Mouse (Mus musculus) CD4-positive, CD25-positive, alpha-beta regulatory T cell, adult 2 months (primary cell): ENCODE data around the gene Csrp3.

ENCODE experiments used
- DNase-seq: peaks from one replicate; pipeline ENCODE4 v3.0.0-alpha.2; 2012; ENCODE audit warnings: low read depth, low spot score

The Csrp3 gene

DNA sequence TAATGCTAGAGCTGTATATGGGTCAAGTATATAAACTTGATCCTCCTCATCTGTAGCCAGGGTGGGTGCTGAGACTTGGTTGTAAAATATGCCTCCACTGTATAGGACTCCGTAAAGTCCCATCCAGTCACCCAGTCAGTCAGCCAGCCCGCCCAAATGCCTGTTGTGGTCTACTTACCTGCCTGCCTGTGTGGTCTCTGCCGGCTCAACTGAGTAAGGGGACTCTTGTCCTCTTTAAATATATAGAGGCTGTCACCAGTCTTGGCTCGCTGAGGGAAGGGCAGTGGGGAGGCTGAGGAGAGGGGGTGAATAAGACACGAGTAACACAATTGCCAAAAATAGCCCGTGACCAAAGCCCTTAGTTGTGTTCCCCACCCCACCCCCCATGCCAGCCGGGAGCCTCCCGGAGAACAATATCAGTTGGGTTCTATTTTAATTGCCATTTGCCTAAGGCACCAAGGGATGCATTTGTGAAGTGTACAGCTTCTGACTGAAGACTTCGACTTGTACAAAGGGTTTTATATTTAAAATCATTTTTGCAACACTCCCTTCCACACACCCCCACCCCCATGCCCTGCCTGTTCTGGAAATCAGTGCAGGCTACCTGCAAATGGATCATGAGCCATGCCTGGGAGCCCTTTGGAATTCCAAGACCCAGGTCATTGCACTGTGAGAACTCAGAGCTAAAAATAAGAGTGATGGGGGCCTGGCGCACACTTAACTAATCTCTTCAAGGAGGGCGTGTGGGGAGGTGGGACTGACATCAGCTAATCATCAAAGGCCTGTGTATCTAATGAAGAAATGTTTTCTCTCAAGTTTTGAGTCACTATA is at the start of gene Csrp3:
Csrp3 (minus strand) TSS at position 214 of the 831 bp plus-strand sequence.
- DNase-seq, result no peak

DNA sequence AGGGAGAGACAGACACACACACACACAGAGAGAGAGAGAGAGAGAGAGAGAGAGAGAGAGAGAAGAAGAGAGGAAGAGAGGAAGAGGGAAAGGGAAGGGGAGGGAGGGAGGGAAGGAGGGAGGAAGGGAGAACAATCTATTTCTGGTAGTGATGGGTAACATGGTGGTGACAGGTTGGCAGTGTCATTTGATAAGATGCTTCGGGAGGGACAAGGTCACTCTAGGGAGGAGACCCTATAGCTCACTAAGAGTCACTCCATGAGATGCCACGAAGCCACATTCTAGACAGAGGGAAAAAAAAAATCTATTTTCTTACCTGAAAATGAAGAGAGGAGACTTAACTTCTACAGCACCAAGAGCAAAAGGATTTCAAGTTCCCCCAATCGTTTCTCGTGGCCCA is 48.2 kb upstream of the Csrp3 start:
- DNase-seq, result no peak

DNA sequence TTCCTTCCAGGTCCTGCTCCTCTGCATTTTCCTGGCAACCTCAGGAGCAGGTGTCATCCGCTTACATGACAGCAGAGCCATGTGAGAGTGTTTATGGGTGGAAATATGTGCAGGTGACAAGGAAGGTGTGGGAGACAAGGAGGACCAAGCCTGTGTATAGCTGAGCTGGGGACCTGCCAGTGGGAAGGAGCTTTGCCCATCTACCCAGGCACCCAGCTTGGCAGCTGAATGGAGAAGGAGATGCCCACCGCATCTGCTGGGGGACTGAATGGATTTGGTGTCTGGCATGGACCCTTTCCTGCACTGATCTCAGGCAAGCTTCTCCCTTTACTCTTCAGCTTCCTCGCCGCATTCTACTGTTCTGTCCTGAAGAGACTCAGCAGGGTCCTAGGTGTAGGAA is 47.6 kb upstream of the Csrp3 start:
- DNase-seq, result no peak

DNA sequence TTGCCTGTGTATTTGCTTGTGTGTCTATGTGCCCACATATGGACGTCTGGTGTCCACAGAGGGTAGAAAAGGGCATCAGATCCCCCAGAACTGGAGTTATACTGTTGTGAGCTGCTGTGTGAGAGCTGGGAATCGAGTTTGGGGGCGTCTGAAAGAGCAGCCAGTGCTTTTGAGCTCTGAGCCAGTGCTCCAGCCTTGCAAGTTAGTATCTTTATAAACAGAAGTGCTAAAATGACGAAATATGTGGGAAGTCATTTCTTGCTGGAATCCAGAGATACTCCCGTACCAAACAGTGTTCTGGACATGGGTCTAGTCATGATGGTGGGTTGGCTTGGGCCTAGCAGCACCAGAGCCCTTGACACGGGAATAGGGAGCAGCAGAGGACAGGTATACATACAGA is 46.9 kb upstream of the Csrp3 start:
- DNase-seq, result no peak

DNA sequence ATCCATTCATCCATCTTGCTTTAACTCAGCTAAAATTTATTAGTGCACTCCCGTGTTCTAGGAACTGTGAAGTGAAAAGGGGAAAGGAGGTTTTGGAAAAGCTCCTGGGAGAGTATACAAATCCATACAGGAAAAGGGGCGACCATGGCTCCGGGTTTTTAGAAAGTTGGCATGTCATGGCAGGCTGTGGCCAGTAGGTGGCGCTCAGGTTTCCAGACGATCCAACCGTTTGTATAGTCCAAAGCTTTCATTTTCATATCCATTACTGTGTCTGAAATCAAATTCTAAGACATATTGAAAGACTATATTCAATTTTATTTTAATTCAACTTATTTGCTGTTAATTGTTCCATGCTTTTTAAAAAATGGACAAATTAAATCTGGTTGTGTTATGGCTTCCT is 46.3 kb upstream of the Csrp3 start:
- peak; percentile 75 for DNase-seq

DNA sequence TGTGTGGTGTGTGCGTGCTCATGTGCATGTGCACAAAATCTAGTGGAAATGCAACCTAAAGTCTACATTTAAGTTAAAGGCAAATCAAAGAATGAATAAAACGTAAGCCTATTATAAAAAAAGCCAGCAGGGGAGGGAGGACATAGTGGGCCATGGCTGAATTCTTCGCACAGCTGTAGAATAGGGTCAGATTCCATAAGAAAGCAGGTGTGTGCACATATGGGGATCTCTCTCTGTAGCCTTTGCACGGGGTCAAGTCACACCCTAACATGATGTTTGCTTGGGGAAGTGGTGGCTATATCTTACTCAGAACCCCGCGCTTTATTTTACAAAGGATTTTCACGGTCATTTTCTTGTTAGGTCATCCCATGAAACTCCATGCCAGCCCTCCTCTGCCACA is 45.3 kb upstream of the Csrp3 start:
- no peak for DNase-seq

DNA sequence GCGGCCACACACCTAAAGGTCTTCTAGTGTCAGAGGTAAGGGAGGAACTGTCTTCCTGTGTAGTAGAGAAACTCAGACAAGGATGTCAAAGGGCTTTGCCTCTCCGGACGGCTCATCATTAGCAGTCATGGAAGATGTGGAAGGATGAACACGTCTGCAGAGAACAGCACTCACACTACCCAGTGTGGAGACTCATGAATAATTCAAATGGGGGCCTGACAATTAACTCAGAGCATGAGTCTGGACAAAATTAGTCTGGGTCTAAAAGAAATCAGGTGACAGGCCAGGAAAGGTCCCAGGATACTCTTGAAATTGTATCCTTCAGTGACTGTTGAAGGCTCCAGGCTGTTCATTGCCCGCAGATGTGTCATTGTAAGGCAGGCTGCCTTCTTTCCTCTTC is 43.2 kb upstream of the Csrp3 start:
- no peak for DNase-seq

DNA sequence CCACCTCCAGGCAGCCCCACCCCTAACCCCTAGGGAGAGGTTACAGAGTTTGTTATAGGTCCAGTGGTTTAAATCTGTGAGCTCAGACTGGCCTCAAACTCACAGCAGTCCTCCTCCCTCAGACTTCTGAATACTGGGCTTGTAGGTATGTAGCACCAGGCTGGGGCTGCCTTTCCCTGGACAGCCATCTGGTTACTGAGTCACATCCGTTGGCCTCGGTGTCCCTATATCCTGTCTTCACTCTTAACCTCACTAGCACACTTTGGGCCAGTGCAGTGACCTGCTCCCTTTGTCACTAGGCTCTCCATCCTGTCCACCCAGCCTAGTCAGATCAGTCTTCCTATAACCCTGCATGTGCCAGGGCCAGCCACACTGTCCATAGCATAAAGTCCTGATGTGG is 40.9 kb upstream of the Csrp3 start:
- DNase-seq, result no peak

DNA sequence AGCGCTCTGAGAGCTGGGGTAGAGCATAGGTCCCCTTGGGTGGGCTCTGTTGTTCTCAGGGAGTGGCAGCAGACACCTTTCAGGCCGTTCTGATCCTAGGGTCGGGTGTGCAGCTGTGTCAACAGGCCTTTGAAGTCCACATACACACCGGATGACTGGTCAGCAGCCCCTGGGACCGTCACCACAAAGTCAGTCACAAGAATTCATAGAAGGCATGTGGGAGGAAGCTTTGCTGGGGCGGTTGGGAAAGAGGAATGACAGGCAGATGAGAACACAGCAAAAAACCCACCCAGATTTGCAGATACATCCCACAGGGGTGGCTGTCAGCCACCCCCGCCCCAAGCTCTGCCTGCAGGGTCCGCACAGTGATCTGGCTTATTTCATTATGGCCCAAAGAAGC is 40.1 kb upstream of the Csrp3 start:
- no peak for DNase-seq

DNA sequence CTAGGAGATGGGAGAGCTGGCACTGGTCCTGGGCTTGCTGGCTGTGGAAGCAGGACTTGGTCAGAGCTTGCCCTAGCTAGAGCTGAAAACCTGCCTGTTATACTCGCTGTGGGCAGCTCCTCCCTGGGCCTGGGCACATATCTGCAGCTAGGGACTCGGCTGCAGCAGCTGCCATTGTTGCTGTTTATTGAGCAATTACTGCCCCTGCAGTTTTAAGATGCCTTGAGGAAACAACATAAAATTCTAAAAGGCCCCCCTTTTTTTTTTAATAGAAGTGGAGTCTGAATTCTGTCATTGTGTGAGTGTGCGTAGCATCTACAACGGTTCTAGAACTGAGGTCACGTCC is 36.4 kb upstream of the Csrp3 start:
- no peak for DNase-seq

DNA sequence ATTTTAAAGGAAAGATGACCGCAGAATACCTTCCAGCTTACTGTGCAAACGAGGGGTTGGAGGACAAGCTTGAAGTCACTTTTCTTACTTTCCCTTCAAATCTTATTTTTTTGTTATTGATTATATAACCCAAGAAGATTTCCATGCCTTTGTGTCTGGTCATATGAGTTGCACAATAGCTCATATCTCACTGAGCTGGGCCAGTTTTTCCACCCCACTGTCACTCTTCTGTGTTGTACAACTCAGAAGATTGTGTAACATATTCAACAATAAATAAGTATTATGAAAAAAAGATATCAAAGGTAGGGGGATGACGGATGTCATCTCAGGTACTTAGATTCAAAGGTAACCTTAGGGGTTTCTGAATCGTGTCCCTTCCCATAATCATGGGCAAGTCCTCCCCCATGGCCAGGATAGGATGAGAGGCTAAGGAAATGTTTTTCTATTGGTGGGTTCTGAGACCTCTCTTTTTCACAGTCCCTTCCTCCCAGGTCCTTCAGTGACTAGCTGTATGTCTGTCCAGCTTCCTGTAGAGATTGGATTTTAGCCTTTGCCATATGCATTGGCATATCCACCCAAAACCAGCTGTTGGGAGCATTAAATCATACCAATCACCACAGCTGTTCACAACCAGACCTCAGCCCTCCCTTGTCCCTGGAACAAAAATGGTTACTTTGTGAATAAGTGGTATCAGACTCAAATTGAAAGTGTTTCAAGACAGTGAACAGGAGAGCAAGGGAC is 35.9 kb upstream of the Csrp3 start:
- no peak for DNase-seq

DNA sequence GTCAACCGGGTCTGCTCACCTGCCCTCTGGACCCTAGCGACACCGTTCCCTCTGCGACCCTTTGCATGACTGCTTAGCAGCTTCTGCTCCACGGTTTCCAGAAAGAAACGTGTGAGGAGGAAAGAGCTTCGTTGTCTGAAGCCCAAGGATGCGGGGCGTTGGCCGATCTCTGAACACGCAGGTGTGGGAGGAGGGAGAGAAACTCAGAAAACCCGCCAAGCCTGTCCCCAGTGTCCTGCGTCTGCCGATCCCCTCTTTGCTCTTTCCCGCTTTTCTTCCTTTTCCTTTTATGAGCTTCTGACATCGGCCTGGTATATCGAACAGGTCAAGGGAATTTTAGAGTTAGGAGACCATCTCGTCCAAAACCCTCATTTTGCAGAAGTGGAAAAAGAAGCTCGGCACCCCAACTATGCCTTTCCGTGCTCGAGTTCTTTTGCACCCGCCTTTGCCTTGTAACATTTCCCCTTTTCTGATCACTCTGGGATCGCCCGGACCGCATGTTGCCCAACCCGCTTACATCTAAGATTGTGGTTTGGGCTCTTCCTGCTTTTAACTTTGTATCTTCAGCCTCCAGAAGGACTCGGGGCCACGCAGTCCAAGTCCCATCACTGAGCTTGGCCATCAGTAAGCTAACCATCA is 34.3 kb upstream of the Csrp3 start:
- peak; percentile 27 for DNase-seq

DNA sequence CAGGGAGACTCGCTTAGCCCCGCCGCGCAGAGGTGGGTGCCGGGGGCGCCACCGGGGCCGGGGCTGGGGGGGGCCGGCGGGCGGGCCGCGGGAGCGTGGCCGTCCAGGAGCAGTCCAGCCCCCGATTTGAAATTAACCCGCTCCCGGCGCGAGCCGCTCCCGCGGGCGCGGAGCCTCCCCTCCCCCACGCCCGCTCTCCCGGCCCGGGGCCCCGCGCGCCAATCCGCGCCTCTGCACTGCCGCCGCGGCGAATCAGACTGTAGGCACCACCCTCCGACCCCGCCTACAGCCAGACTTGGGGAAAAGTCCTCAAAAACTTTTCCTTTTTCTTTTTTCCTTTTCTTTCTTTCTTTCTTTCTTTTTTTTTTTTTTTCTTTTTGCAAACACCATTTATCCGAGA is 33.7 kb upstream of the Csrp3 start, which contains the start of gene E2f8:
E2f8 (minus strand) TSS at position 111 of the 400 bp plus-strand sequence.
- DNase-seq, result peak; percentile 69

DNA sequence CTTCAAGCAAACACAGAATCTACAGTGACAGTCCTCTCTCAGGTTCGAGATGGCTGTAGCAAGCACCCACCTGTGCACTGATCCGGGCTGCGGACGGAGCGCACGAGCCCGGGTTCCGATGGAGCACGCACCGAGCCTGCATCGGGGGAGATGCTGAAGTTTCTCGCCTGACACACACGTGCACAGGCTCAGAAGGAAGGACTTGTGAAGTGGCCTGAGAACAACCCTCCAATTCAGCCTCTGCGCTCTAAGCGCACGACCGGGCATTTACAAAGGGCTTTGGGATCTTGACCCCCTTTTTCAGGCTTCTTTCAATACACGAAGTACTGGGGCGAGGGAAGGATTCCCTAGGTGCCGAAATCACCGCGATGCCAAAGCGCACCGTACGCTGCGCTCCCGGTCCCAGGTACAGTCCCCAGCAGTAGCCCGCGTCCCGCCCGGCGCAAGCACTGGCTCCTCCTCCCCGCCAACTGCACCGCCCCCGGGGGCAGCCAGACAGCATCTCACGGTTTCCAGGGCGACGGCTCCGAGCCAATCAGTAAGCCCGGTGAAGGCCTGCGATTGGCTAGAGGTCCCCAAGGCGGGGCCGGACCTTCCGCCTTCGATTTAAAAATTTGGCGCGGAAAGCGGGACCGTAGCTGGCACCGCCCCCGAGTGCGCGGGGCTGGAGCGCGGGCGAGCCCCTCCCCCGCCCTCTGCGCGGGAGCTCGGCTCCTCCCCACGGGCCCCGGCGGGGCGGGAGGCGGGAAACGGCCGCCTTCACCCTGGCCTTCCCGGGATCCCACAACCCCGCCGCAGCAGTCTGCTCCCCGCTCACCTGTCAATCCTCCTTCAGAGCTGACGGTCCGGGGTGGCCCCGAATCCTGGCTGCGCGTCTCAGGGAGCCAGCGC is 33.0 kb upstream of the Csrp3 start:
- DNase-seq, result peak; percentile 97

DNA sequence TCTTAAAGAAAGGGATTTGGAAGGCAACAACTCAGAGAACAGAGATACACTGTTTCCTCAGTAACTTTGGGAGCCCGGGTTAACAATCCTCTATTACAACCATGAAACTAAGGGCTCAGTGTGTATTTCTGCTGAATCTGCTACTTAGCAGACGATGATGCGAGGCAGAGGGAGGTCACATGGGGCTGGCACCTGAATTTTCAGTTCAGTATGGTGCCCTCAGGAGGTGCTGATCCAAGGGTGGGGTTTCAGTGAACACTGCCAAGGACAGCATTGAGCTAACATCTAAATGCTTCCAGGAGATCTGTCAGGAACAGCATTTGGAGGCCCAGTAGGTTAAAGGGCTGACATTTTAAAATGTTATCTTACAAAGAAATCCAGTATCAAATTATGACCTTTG is 31.7 kb upstream of the Csrp3 start:
- no peak for DNase-seq

DNA sequence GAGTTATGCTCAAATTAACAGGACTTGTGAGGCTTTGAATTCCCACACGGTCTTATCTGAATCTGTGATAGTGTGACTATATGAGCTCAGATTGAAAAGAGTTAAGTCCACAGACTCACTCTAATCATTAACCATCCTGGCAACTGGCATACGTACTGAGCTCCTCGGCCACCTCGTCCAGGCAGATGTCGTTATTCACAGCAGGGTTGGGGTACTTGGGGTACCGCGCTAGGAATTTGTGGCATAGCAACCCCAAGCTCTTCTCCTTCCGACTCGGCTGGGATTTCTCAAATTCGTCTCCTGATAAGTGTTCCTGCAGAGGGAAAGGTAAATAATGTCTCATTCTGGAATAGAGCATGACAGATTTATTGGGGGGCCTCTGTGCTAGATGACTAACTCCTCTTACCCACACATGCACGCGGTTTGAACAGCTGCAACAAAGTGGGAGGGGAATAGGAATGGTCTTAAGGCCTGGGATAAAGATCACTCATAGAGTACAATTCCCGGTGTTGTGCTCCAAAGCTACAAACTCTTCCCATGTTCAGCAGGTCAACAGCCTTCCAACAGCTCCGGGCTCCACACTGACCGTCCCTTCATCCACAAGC is 30.1 kb upstream of the Csrp3 start:
- no peak for DNase-seq

DNA sequence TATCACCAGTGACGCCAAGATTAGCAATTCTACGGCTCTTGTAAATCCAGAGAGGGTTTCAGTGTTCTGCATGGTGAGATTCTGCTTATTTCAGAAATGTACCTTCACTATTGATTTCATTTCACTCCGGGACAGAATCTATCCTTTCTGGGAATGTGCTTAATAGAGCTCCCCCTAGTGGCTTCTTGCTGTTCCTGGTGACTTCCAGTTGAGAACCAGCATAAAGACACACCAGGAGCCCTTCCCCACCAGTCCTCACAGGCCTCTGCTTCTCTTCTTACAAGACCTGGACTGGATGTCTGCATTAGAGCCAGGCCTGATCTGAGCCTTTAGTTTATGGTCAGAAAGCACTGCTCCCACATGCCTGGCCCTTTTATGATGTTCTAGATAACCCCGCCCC is 28.7 kb upstream of the Csrp3 start:
- DNase-seq, result peak; percentile 75

DNA sequence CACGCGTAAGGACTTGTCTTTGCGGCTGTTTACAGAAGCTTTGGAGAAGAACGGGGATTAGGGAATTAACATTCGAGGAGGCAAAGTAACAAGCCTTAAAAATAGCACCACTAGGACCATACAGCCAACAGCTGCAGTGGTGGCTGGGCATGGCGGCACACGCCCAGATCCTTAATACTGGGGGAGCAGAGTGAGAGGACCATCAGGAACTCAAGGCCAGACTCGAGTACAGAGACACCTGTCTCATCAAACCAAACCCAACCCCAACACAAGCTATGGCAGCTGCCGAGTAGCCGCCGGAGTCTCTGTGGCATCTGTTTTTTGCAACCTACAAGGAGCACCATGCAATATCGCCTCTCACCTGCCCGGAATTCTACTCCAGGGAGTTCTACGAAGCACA is 27.3 kb upstream of the Csrp3 start:
- DNase-seq, result no peak

DNA sequence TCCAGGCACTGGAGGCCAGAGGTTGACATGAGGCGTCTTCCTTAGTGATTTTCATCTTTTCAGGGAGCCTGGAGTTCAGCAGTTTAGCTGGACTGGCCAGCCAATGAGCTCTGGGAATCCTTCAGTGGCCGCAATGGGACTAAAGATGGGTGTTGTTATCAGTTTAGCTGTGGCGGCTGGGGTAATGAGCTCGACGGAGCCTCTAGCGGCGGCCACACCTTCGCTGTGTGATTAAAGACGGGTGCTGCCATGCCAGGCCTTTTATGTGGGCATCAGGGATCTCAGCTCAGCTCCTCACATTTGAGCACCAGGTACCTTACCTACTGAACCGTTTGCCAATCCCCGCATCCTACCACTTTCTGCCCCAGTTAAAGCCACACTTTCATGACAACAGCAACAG is 23.5 kb upstream of the Csrp3 start:
- DNase-seq, result no peak

DNA sequence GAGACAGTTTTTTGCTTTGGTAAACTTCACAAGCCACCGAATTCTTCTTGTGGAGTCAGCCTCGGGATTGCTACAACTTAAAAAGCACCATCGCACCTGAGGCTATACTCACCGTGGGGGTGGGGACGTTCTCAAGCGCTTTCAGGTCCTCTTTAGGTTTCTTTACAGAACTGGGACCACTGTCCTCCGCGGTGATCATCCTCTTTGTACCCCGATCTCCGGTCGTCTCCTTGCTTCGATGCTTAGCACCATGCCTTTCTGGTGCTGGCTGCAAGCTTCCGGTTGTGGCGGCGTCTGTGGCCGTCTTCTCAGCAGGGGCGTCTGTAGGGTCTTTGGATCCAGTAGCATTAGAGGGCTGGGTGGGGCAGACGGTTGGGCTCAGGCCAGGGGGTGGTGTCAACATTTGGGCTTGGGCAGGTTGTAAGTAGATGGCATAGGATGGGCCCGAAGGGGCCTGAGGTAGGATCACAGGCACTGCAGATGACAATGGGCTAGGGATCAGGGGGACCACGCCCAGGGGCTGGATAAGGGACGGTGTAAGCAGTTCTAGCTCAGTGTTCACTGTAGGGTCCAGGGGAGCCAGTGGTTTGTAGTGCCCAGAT is 22.8 kb upstream of the Csrp3 start:
- DNase-seq, result no peak

DNA sequence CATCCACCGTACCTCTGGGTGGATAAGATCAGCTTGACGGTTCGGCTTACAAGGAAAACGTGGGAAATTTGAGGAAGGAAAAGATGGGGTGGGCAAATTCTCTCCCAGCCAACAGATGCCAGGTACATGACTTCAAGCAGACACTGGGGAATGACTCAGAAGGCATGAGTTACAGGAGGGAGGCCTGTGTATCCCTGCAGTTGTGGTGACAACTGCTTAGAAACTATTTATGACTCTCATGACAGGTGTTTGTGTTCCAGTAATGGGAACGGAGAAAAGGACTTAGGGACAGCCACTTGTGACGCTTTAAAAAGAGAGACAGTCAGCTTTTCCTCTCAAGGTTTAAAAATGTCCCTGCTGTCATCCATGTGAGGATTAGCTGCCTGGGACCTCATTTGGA is 22.3 kb upstream of the Csrp3 start:
- no peak for DNase-seq
